ENCODE assay signal across 8 mouse cellular contexts in genomic region chr9:59751066-59751581, GRCm38 (mm10). TPM values are rescaled to one million over a fixed set of nuclear protein-coding genes. Genes with fewer than 3 reads are reported as not detected.
A peak's percentile ranks its signal among the peaks of the same experiment; 100 is the strongest.
DNase-seq lines count a peak whose midpoint lies in the region; ATAC-seq and TF ChIP-seq lines count a peak whose summit lies in the region.

No protein-coding gene starts in this region.

- peak overlapping the region; percentile 91 for H3K9ac ChIP-seq in heart, embryonic 13.5 days
- H3K9ac ChIP-seq in kidney, embryonic 16.5 days (replicated peaks; ENCODE audit: low read length): peak overlapping the region; percentile 75
- H3K9ac ChIP-seq in liver, embryonic 16.5 days (ENCODE audit: low read depth, low read length): peak overlapping the region; percentile 90
- peak overlapping the region; percentile 89 for H3K9ac ChIP-seq in neural tube, embryonic 14.5 days (replicated peaks; ENCODE audit: low read depth, low read length)

- H3K36me3 ChIP-seq in heart, embryonic 13.5 days: no peaks in the 10 kb centered on the region
- H3K36me3 ChIP-seq in kidney, embryonic 16.5 days (ENCODE audit: insufficient read depth, low read length): no peaks in the 10 kb centered on the region
- H3K36me3 ChIP-seq in liver, embryonic 16.5 days (ENCODE audit: control insufficient read depth, insufficient read depth): no peaks in the 10 kb centered on the region
- no peaks in the 10 kb centered on the region for H3K36me3 ChIP-seq in neural tube, embryonic 14.5 days (ENCODE audit: control insufficient read depth, insufficient read depth, low read length)
- H3K36me3 ChIP-seq in thymus, adult 2 months (ENCODE audit: control insufficient read depth, insufficient read depth, low read length): no peaks in the 10 kb centered on the region

- H3K9me3 ChIP-seq in heart, embryonic 13.5 days: no peaks in the 10 kb centered on the region
- H3K9me3 ChIP-seq in kidney, embryonic 16.5 days (ENCODE audit: low read length): no peaks in the 10 kb centered on the region
- no peaks in the 10 kb centered on the region for H3K9me3 ChIP-seq in liver, embryonic 16.5 days (replicated peaks; ENCODE audit: control insufficient read depth, low read length)
- no peaks in the 10 kb centered on the region for H3K9me3 ChIP-seq in neural tube, embryonic 14.5 days (ENCODE audit: control insufficient read depth, low read length)

- H3K4me1 ChIP-seq in embryonic fibroblast, embryonic 13.5 days (ENCODE audit: control insufficient read depth, insufficient read depth, low read length): no peaks in the 10 kb centered on the region
- peaks cover 24% of the 10 kb centered on the region for H3K4me1 ChIP-seq in heart, embryonic 13.5 days
- peaks cover 23% of the 10 kb centered on the region for H3K4me1 ChIP-seq in kidney, embryonic 16.5 days (ENCODE audit: insufficient read depth, low read length)
- peaks cover 20% of the 10 kb centered on the region for H3K4me1 ChIP-seq in liver, embryonic 16.5 days (ENCODE audit: control insufficient read depth, low read depth, low read length)
- peaks cover 5% of the 10 kb centered on the region; the same call in 1 of the 2 replicates for H3K4me1 ChIP-seq in neural tube, embryonic 14.5 days (ENCODE audit: control insufficient read depth, insufficient read depth, low read length)
- peaks cover 6% of the 10 kb centered on the region for H3K4me1 ChIP-seq in thymus, adult 2 months (replicated peaks; ENCODE audit: control insufficient read depth, insufficient read depth, low read length)

- DNase-seq in 3T3-L1 (ENCODE audit: low read depth, low spot score): peak; percentile 78
- DNase-seq in thymus, adult 2 months: peak; percentile 79

- no peak for TF ChIP-seq CTCF in embryonic fibroblast, embryonic 13.5 days (IDR thresholded peaks at IDR 0.05; ENCODE audit: borderline replicate concordance, insufficient read depth, low read length)
- TF ChIP-seq CTCF in thymus, adult 2 months (IDR thresholded peaks at IDR 0.05; ENCODE audit: borderline replicate concordance, control insufficient read depth, extremely low read depth, insufficient read depth, low read length, poor library complexity): no peak

- peak overlapping the region; percentile 87 for H3K27ac ChIP-seq in embryonic fibroblast, embryonic 13.5 days (ENCODE audit: insufficient read depth, low read length)
- H3K27ac ChIP-seq in heart, embryonic 13.5 days (replicated peaks): peak overlapping the region; percentile 94
- H3K27ac ChIP-seq in kidney, embryonic 16.5 days (ENCODE audit: low read length): peak overlapping the region; percentile 95
- peak overlapping the region; percentile 93 for H3K27ac ChIP-seq in liver, embryonic 16.5 days (ENCODE audit: low read length)
- peak overlapping the region; percentile 89 for H3K27ac ChIP-seq in neural tube, embryonic 14.5 days (ENCODE audit: low read depth, low read length)
- H3K27ac ChIP-seq in thymus, adult 2 months (ENCODE audit: control insufficient read depth, insufficient read depth, low read length): no peak overlapping the region

- under 1% methylated on average over 46 of the region's 49 CpGs for WGBS in heart, embryonic 13.5 days
- WGBS in kidney, embryonic 16.5 days: under 1% methylated on average over 40 of the region's 49 CpGs
- under 1% methylated on average over 41 of the region's 49 CpGs for WGBS in liver, embryonic 16.5 days (ENCODE audit: insufficient replicate concordance)
- under 1% methylated on average over 36 of the region's 49 CpGs for WGBS in neural tube, embryonic 14.5 days
- 2% methylated on average over 41 of the region's 49 CpGs for WGBS in thymus, adult 2 months

- H3K4me2 ChIP-seq in heart, embryonic 13.5 days: peak overlapping the region; percentile 78
- peak overlapping the region; percentile 87 for H3K4me2 ChIP-seq in kidney, embryonic 16.5 days (replicated peaks; ENCODE audit: low read depth, low read length)
- peak overlapping the region; percentile 95 for H3K4me2 ChIP-seq in liver, embryonic 16.5 days (ENCODE audit: low read depth, low read length)
- peak overlapping the region; percentile 61 for H3K4me2 ChIP-seq in neural tube, embryonic 14.5 days (ENCODE audit: low read depth, low read length)

- H3K27me3 ChIP-seq in heart, embryonic 13.5 days (replicated peaks): no peaks in the 10 kb centered on the region
- H3K27me3 ChIP-seq in kidney, embryonic 16.5 days (ENCODE audit: insufficient read depth, low read length): no peaks in the 10 kb centered on the region
- no peaks in the 10 kb centered on the region for H3K27me3 ChIP-seq in liver, embryonic 16.5 days (ENCODE audit: control insufficient read depth, insufficient read depth, low read depth, low read length)
- H3K27me3 ChIP-seq in neural tube, embryonic 14.5 days (ENCODE audit: control insufficient read depth, insufficient read depth, low read length): no peaks in the 10 kb centered on the region
- no peaks in the 10 kb centered on the region for H3K27me3 ChIP-seq in thymus, adult 2 months (ENCODE audit: control insufficient read depth, insufficient read depth, low read length)

- TF ChIP-seq POLR2A in embryonic fibroblast, embryonic 13.5 days (IDR thresholded peaks at IDR 0.05; ENCODE audit: low read depth, low read length): peak; percentile 66
- TF ChIP-seq POLR2A in thymus, adult 2 months (IDR thresholded peaks at IDR 0.05; ENCODE audit: control insufficient read depth, extremely low read depth, insufficient read depth, low read length, poor library complexity): no peak

- H3K4me3 ChIP-seq in embryonic fibroblast, embryonic 13.5 days (ENCODE audit: insufficient read depth, low read length): peak overlapping the region; percentile 91
- H3K4me3 ChIP-seq in heart, embryonic 13.5 days: peak overlapping the region; percentile 75
- peak overlapping the region; percentile 71 for H3K4me3 ChIP-seq in kidney, embryonic 16.5 days (ENCODE audit: low read length)
- peak overlapping the region; percentile 94 for H3K4me3 ChIP-seq in liver, embryonic 16.5 days (ENCODE audit: low read depth, low read length)
- H3K4me3 ChIP-seq in neural tube, embryonic 14.5 days (ENCODE audit: low read depth, low read length): peak overlapping the region; percentile 93
- H3K4me3 ChIP-seq in thymus, adult 2 months (ENCODE audit: control insufficient read depth, insufficient read depth, low read length): peak overlapping the region; percentile 77

- peak; percentile 75 for ATAC-seq in activated CD4-positive, CD25-positive, alpha-beta regulatory T cell, adult 4 months
- ATAC-seq in heart, embryonic 13.5 days (ENCODE audit: extremely low read depth, insufficient number of reproducible peaks, low FRiP score, low TSS enrichment): peak; percentile 86
- peak; percentile 94 for ATAC-seq in kidney, embryonic 16.5 days (ENCODE audit: low FRiP score, low TSS enrichment)
- peak; percentile 89 for ATAC-seq in liver, embryonic 16.5 days (ENCODE audit: low read depth)
- peak; percentile 92 for ATAC-seq in neural tube, embryonic 14.5 days (ENCODE audit: low read depth)

RNA-seq across cellular contexts. Expression of gene Myo9a, which starts 0.4 kb away (rescaled TPM):
- polyA plus RNA-seq in activated CD4-positive, CD25-positive, alpha-beta regulatory T cell, adult 4 months (2017; shearing (Covaris generic)): 10 to 100 TPM; 31.8 to 42.8 TPM
- polyA plus RNA-seq in embryonic fibroblast, embryonic 13.5 days (2011; ENCODE audit: insufficient read length, low read depth, missing spikeins): 38.4 and 38.7 TPM in 2 replicates
- polyA plus RNA-seq in heart, embryonic 13.5 days (2015; fragmentation: Nextera tagmentation; extraction: Ambion mirVana): 7.1 and 7.3 TPM in 2 replicates
- 17.3 and 18.2 TPM in 2 replicates for polyA plus RNA-seq in kidney, embryonic 16.5 days (2015; fragmentation: Nextera tagmentation; extraction: Ambion mirVana)
- polyA plus RNA-seq in liver, embryonic 16.5 days (2015; fragmentation: Nextera tagmentation; extraction: Ambion mirVana): 3.1 and 3.4 TPM in 2 replicates
- 37.9 and 38.9 TPM in 2 replicates for polyA plus RNA-seq in neural tube, embryonic 14.5 days (2014; fragmentation: Nextera tagmentation; extraction: Ambion mirVana)
- polyA plus RNA-seq in thymus, adult 2 months (2012; rRNA removed): 2.4 and 4.1 TPM in 2 replicates

RNA-seq across cellular contexts. Expression of gene Senp8, which starts 0.6 kb away (rescaled TPM):
- 1 to 10 TPM; 5.0 to 5.4 TPM for polyA plus RNA-seq in activated CD4-positive, CD25-positive, alpha-beta regulatory T cell, adult 4 months (2017; shearing (Covaris generic))
- 11.9 and 12.1 TPM in 2 replicates for polyA plus RNA-seq in embryonic fibroblast, embryonic 13.5 days (2011; ENCODE audit: insufficient read length, low read depth, missing spikeins)
- 8.9 and 11.1 TPM in 2 replicates for polyA plus RNA-seq in heart, embryonic 13.5 days (2015; fragmentation: Nextera tagmentation; extraction: Ambion mirVana)
- polyA plus RNA-seq in kidney, embryonic 16.5 days (2015; fragmentation: Nextera tagmentation; extraction: Ambion mirVana): 11.9 and 13.2 TPM in 2 replicates
- polyA plus RNA-seq in liver, embryonic 16.5 days (2015; fragmentation: Nextera tagmentation; extraction: Ambion mirVana): 3.2 and 3.6 TPM in 2 replicates
- 13.3 and 13.5 TPM in 2 replicates for polyA plus RNA-seq in neural tube, embryonic 14.5 days (2014; fragmentation: Nextera tagmentation; extraction: Ambion mirVana)
- polyA plus RNA-seq in thymus, adult 2 months (2012; rRNA removed): 2.4 and 3.2 TPM in 2 replicates
